Mouse (Mus musculus): ENCODE data around the gene Wdfy4. TPM values are rescaled to one million over a fixed set of nuclear protein-coding genes. Genes with fewer than 3 reads are reported as not detected.

Wdfy4 gene
- total and polyA plus RNA-seq, 3 experiments = 27.0 to 34.8 (median 30.9) TPM

DNA sequence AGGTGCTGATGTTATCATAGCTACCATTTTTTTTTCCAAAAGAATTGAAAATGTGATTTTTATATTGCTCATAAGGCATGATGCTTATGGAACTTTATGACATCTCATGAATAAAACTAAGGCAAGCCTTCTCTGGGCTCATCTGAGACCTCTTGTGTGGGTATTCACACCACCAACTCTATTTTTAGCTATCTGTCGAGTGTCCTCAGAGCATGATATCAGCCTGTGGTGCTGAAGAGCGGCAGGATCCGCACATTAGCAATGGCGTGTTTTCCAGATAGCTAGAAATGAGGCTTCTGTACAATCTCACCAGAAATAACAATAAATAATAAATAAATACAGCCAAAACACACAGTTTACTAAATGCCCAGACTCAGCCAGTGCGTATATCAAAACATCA, 23.1 kb downstream of the Wdfy4 start:
- Histone ChIP-seq H3K27ac (ENCODE audit: control insufficient read depth, low read depth, low read length) (no peak overlapping the region), H3K4me1 (ENCODE audit: control insufficient read depth in 1 of 2, insufficient read depth in 2 of 2, low read length in 2 of 2) (no peaks in the 10 kb centered on the region), H3K9ac (ENCODE audit: control insufficient read depth, low read depth, low read length, poor library complexity, severe bottlenecking) (no peak overlapping the region), H3K36me3 (ENCODE audit: control insufficient read depth in 1 of 2, insufficient read depth in 2 of 2, low read length in 2 of 2) (no peaks in the 10 kb centered on the region), H3K27me3 (ENCODE audit: control insufficient read depth in 1 of 2, insufficient read depth in 2 of 2, low read length in 2 of 2) (no peaks in the 10 kb centered on the region), H3K79me2 (ENCODE audit: control insufficient read depth, insufficient read depth, low read length, poor library complexity) (no peaks in the 10 kb centered on the region), H3K9me3 (replicated peaks; ENCODE audit: insufficient read depth, low read length) (no peaks in the 10 kb centered on the region), H3K4me3 (ENCODE audit: control insufficient read depth in 1 of 2, insufficient read depth in 1 of 2, low read depth in 2 of 2, low read length in 2 of 2) (no peak overlapping the region)
- no peak for TF ChIP-seq JUND (IDR thresholded peaks at IDR 0.05; ENCODE audit: low read depth, low read length)
- TF ChIP-seq USF1 (IDR thresholded peaks at IDR 0.05; ENCODE audit: low read depth, low read length) = no peak
- TF ChIP-seq EP300 (IDR thresholded peaks at IDR 0.05; ENCODE audit: low read depth in 1 of 2, low read length in 2 of 2) = no peak
- TF ChIP-seq MAFK (IDR thresholded peaks at IDR 0.05; ENCODE audit: borderline replicate concordance, low read depth, low read length) = no peak
- TF ChIP-seq E2F4 (IDR thresholded peaks at IDR 0.05; ENCODE audit: borderline replicate concordance, low read depth, low read length) = no peak
- TF ChIP-seq GATA1 (IDR thresholded peaks at IDR 0.05; ENCODE audit: low read depth, low read length) = no peak
- no peak for TF ChIP-seq TCF12 (IDR thresholded peaks at IDR 0.05; ENCODE audit: low read depth, low read length)
- TF ChIP-seq POLR2AphosphoS5 (IDR thresholded peaks at IDR 0.05; ENCODE audit: borderline replicate concordance, low read depth, low read length) = no peak
- TF ChIP-seq HCFC1 (IDR thresholded peaks at IDR 0.05; ENCODE audit: low read depth, low read length) = no peak
- no peak for TF ChIP-seq CHD2 (IDR thresholded peaks at IDR 0.05; ENCODE audit: low read length)
- TF ChIP-seq POLR2A (IDR thresholded peaks at IDR 0.05; ENCODE audit: control insufficient read depth in 1 of 2, insufficient read depth in 1 of 2, low read depth in 1 of 2, low read length in 2 of 2, poor library complexity in 1 of 2) = no peak
- no peak for TF ChIP-seq ETS1 (IDR thresholded peaks at IDR 0.05; ENCODE audit: low read depth, low read length)
- TF ChIP-seq SMC3 (IDR thresholded peaks at IDR 0.05; ENCODE audit: low read depth, low read length) = no peak
- no peak for TF ChIP-seq ZNF384 (IDR thresholded peaks at IDR 0.05; ENCODE audit: low read depth, low read length)
- TF ChIP-seq GABPA (IDR thresholded peaks at IDR 0.05; ENCODE audit: low read depth, low read length) = no peak
- no peak for DNase-seq (ENCODE audit: low read depth, low spot score)

DNA sequence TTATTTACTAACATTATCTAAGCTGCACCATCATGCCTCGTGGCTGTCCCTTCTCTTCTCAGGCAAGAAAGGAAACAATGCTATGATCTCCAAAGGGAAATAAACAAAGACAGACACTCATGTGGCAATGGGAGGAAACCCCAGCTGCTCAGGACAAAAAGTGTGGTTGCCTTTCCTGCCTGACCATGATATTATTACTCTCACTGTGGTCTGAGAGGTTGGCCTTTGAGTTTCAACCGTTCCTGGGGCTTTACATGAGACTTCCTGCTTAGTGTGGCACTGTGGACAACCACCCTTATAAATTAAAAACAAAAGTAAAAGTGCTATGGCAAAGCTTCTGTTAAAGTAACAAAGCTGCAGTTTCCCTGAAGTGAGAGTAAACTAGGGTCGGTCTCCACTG, 27.0 kb downstream of the Wdfy4 start:
- H3K79me2 ChIP-seq (ENCODE audit: control insufficient read depth, insufficient read depth, low read length, poor library complexity) = no peaks in the 10 kb centered on the region
- TF ChIP-seq MAX (IDR thresholded peaks at IDR 0.05; ENCODE audit: low read length) (no peak), UBTF (IDR thresholded peaks at IDR 0.05; ENCODE audit: borderline replicate concordance, insufficient read depth, low read depth, low read length) (no peak), MYB (IDR thresholded peaks at IDR 0.05; ENCODE audit: low read depth, low read length) (no peak), ZC3H11A (IDR thresholded peaks at IDR 0.05; ENCODE audit: low read depth, low read length) (no peak), MAZ (IDR thresholded peaks at IDR 0.05; ENCODE audit: low read depth, low read length) (no peak), KAT2A (conservative IDR thresholded peaks at IDR 0.05; ENCODE audit: low read depth, low read length) (no peak), ELF1 (IDR thresholded peaks at IDR 0.05; ENCODE audit: low read depth, low read length) (no peak), CTCF (IDR thresholded peaks at IDR 0.05 in 2 of 3, conservative IDR thresholded peaks at IDR 0.05 in 1 of 3; ENCODE audit: control insufficient read depth in 1 of 3, insufficient read depth in 1 of 3, low read depth in 2 of 3, low read length in 3 of 3, poor library complexity in 1 of 3, severe bottlenecking in 1 of 3) (no peak), USF1 (IDR thresholded peaks at IDR 0.05; ENCODE audit: low read depth, low read length) (no peak), HCFC1 (IDR thresholded peaks at IDR 0.05; ENCODE audit: low read depth, low read length) (no peak), E2F4 (IDR thresholded peaks at IDR 0.05; ENCODE audit: borderline replicate concordance, low read depth, low read length) (no peak), CHD2 (IDR thresholded peaks at IDR 0.05; ENCODE audit: low read length) (no peak), JUND (IDR thresholded peaks at IDR 0.05; ENCODE audit: low read depth, low read length) (no peak)
- no peaks in the 10 kb centered on the region for H3K27me3 ChIP-seq (ENCODE audit: control insufficient read depth in 1 of 2, insufficient read depth in 2 of 2, low read length in 2 of 2)
- H3K36me3 ChIP-seq (ENCODE audit: control insufficient read depth in 1 of 2, insufficient read depth in 2 of 2, low read length in 2 of 2) = peaks cover 0 to 1% of the 10 kb centered on the region in 2 experiments; a peak in 1 of 4 replicates
- no peak for DNase-seq (ENCODE audit: low read depth, low spot score)
- H3K9me3 ChIP-seq (replicated peaks; ENCODE audit: insufficient read depth, low read length) = no peaks in the 10 kb centered on the region
- H3K4me3 ChIP-seq (ENCODE audit: control insufficient read depth in 1 of 2, insufficient read depth in 1 of 2, low read depth in 2 of 2, low read length in 2 of 2) = no peak overlapping the region
- no peaks in the 10 kb centered on the region for H3K4me1 ChIP-seq (ENCODE audit: control insufficient read depth in 1 of 2, insufficient read depth in 2 of 2, low read length in 2 of 2)
- H3K9ac ChIP-seq (ENCODE audit: control insufficient read depth, low read depth, low read length, poor library complexity, severe bottlenecking) = no peak overlapping the region
- H3K27ac ChIP-seq (ENCODE audit: control insufficient read depth, low read depth, low read length) = no peak overlapping the region
